Comparison of ENCODE assay signal across 11 mouse cellular contexts in genomic region chr15:12518370-12518973, GRCm38 (mm10).
DNase-seq lines count a peak whose midpoint lies in the region; ATAC-seq and TF ChIP-seq lines count a peak whose summit lies in the region.
"Had no signal": no experiment of that assay in that cellular context is flagged by ENCODE, and none has a peak within 500 bp of the region (broad histone marks: within the 10 kb centered on the region; RNA-seq: fewer than 3 reads in every experiment).

No protein-coding gene starts in this region.

- H3K9me3 ChIP-seq in hindbrain, embryonic 12.5 days (replicated peaks) = no peaks in the 10 kb centered on the region
- no peaks in the 10 kb centered on the region for H3K9me3 ChIP-seq in hindbrain, embryonic 13.5 days
- no peaks in the 10 kb centered on the region for H3K9me3 ChIP-seq in limb, embryonic 13.5 days
- H3K9me3 ChIP-seq: neural tube, embryonic 12.5 days had no signal

- H3K4me2 ChIP-seq in hindbrain, embryonic 12.5 days (replicated peaks) = no peak overlapping the region
- H3K4me2 ChIP-seq in hindbrain, embryonic 13.5 days = no peak overlapping the region
- H3K4me2 ChIP-seq in limb, embryonic 13.5 days (replicated peaks) = no peak overlapping the region
- H3K4me2 ChIP-seq: neural tube, embryonic 12.5 days had no signal

- in situ Hi-C loops in Patski (cut with MboI; ENCODE audit: low pct_unique_long_range_greater_than_20kb) = no loop called here

- TF ChIP-seq CTCF in Patski (IDR thresholded peaks at IDR 0.05) = no peak

- POLR2A ChIA-PET in Patski (lab: Charles Lee) = no interaction called here

- WGBS in hindbrain, embryonic 12.5 days = 51% methylated on average over 14 of the region's 14 CpGs
- 41% methylated on average over 14 of the region's 14 CpGs for WGBS in hindbrain, embryonic 13.5 days
- 67% methylated on average over 14 of the region's 14 CpGs for WGBS in limb, embryonic 13.5 days

- H3K4me3 ChIP-seq in hindbrain, embryonic 12.5 days = no peak overlapping the region
- H3K4me3 ChIP-seq in hindbrain, embryonic 13.5 days = no peak overlapping the region
- no peak overlapping the region for H3K4me3 ChIP-seq in limb, embryonic 13.5 days
- H3K4me3 ChIP-seq: neural tube, embryonic 12.5 days had no signal

- H3K27me3 ChIP-seq in hindbrain, embryonic 12.5 days = no peaks in the 10 kb centered on the region
- H3K27me3 ChIP-seq in hindbrain, embryonic 13.5 days = no peaks in the 10 kb centered on the region
- no peaks in the 10 kb centered on the region for H3K27me3 ChIP-seq in Patski
- peaks cover 9% of the 10 kb centered on the region for H3K27me3 ChIP-seq in limb, embryonic 13.5 days
- H3K27me3 ChIP-seq: neural tube, embryonic 12.5 days had no signal

- no peak overlapping the region for H3K9ac ChIP-seq in hindbrain, embryonic 12.5 days
- H3K9ac ChIP-seq in hindbrain, embryonic 13.5 days = no peak overlapping the region
- no peak overlapping the region for H3K9ac ChIP-seq in limb, embryonic 13.5 days
- H3K9ac ChIP-seq: liver, embryonic 14.5 days; neural tube, embryonic 12.5 days had no signal

- H3K4me1 ChIP-seq in hindbrain, embryonic 12.5 days = peaks cover 5% of the 10 kb centered on the region; the same call in 1 of the 2 replicates
- H3K4me1 ChIP-seq in hindbrain, embryonic 13.5 days (replicated peaks) = peaks cover 21% of the 10 kb centered on the region
- peaks cover 75% of the 10 kb centered on the region for H3K4me1 ChIP-seq in limb, embryonic 13.5 days

- CTCF ChIA-PET in Patski (lab: Charles Lee) = no interaction called here

- DNase-seq in 3T3-L1 (ENCODE audit: low read depth, low spot score) (peak; percentile 77), Patski (ENCODE audit: low read depth, low spot score) (peak; percentile 31)
- no peak for DNase-seq in right cerebral cortex, postnatal 36 days (ENCODE audit: low spot score in 2 of 2)
- DNase-seq in adrenal gland, postnatal 14 days = no peak
- DNase-seq: cerebellum, adult 11 months; kidney, postnatal 36 days had no signal

- ATAC-seq in hindbrain, embryonic 12.5 days (ENCODE audit: low FRiP score) = 0 out of 2 replicates have a peak, but pooled peaks have one; percentile 10
- no peak for ATAC-seq in hindbrain, embryonic 13.5 days (ENCODE audit: low FRiP score)
- ATAC-seq in Patski = peak; percentile 82
- no peak for ATAC-seq in limb, embryonic 13.5 days (ENCODE audit: low FRiP score, low read depth)

- H3K36me3 ChIP-seq in hindbrain, embryonic 12.5 days = no peaks in the 10 kb centered on the region
- H3K36me3 ChIP-seq in hindbrain, embryonic 13.5 days = no peaks in the 10 kb centered on the region
- 0 out of 2 replicates have a peak, but pooled peaks cover 3% of the 10 kb centered on the region for H3K36me3 ChIP-seq in limb, embryonic 13.5 days
- H3K36me3 ChIP-seq: neural tube, embryonic 12.5 days had no signal

- H3K27ac ChIP-seq in hindbrain, embryonic 12.5 days = no peak overlapping the region
- H3K27ac ChIP-seq in hindbrain, embryonic 13.5 days = no peak overlapping the region
- peak overlapping the region; percentile 58; the same call in 1 of the 2 replicates for H3K27ac ChIP-seq in limb, embryonic 13.5 days
- H3K27ac ChIP-seq: liver, embryonic 14.5 days; neural tube, embryonic 12.5 days had no signal

Comparison
In these comparisons a context has a peak if more than half of its experiments do, and no peak if none do; other contexts are left out.
1. ATAC-seq: peak in hindbrain, embryonic 12.5 days (single experiment) and Patski (single experiment); none in hindbrain, embryonic 13.5 days (single experiment) and limb, embryonic 13.5 days (single experiment).
2. DNase-seq: peak in 3T3-L1 (single experiment) and Patski (single experiment); none in right cerebral cortex, postnatal 36 days (0 of 2) and adrenal gland, postnatal 14 days (single experiment).